In genomic region chr2:146217227-146217980, GRCm38 (mm10) we compare ENCODE assay signal across 9 mouse cellular contexts. TPM values are rescaled to one million over a fixed set of nuclear protein-coding genes. Genes with fewer than 3 reads are reported as not detected.
DNase-seq lines count a peak whose midpoint lies in the region; ATAC-seq and TF ChIP-seq lines count a peak whose summit lies in the region.
"Had no signal": no experiment of that assay in that cellular context is flagged by ENCODE, and none has a peak within 500 bp of the region (broad histone marks: within the 10 kb centered on the region; RNA-seq: fewer than 3 reads in every experiment).

No protein-coding gene starts in this region.

- intact Hi-C loops in heart, postnatal 25 days (cut with DNase I): loop anchor here (10.0 kb wide), 1 partner anchor 197 kb away; no protein-coding TSS in a partner anchor

- peak; percentile 16 to 17 for DNase-seq in heart, adult 18-20 months
- no peak for DNase-seq in heart, postnatal 25 days (ENCODE audit: low spot score)
- DNase-seq in CH12.LX (ENCODE audit: extremely low read depth): peak; percentile 41
- DNase-seq in forebrain, embryonic 14.5 days (ENCODE audit: low spot score): peak; percentile 86
- peak; percentile 14 to 68 for DNase-seq in lung, postnatal 4 days
- DNase-seq in cerebellum, adult 18-20 months: no peak

- no peak overlapping the region for H3K27ac ChIP-seq in CH12.LX (ENCODE audit: insufficient read depth, low read depth)
- H3K27ac ChIP-seq in forebrain, embryonic 14.5 days (ENCODE audit: low read depth, low read length): peak overlapping the region; percentile 83
- H3K27ac ChIP-seq: liver, embryonic 14.5 days had no signal

- peaks cover 28% of the 10 kb centered on the region for H3K9me3 ChIP-seq in CH12.LX (replicated peaks; ENCODE audit: low read length)
- H3K9me3 ChIP-seq in forebrain, embryonic 14.5 days (replicated peaks; ENCODE audit: control insufficient read depth, low read length): no peaks in the 10 kb centered on the region

- WGBS in forebrain, embryonic 14.5 days: under 1% methylated on average over 16 of the region's 16 CpGs

- TF ChIP-seq EP300 in CH12.LX (IDR thresholded peaks at IDR 0.05; ENCODE audit: low read length): no peak

- no peaks in the 10 kb centered on the region for H3K79me2 ChIP-seq in CH12.LX (replicated peaks; ENCODE audit: control insufficient read depth, extremely low read depth, insufficient read depth, poor library complexity, severe bottlenecking)

- TF ChIP-seq POLR2A in CH12.LX (IDR thresholded peaks at IDR 0.05; ENCODE audit: low read depth, low read length): no peak

- in situ Hi-C loops in CH12.LX (cut with MboI; ENCODE audit: low pct_ligation_motif_present, low pct_unique_long_range_greater_than_20kb, low sequenced_read_pairs): no loop called here

- 0 out of 2 replicates have a peak overlapping the region, but pooled peaks have one; percentile 1 for H3K4me2 ChIP-seq in CH12.LX (ENCODE audit: insufficient read depth, low read depth, poor library complexity, severe bottlenecking)
- H3K4me2 ChIP-seq in forebrain, embryonic 14.5 days (ENCODE audit: low read length): peak overlapping the region; percentile 45

- dilution Hi-C loops in CH12.LX (cut with MboI; ENCODE audit: extremely low pct_ligation_motif_present, extremely low pct_unique_long_range_greater_than_20kb, low sequenced_read_pairs): no loop called here

- H3K9ac ChIP-seq in CH12.LX (ENCODE audit: insufficient read depth, low read depth): no peak overlapping the region
- peak overlapping the region; percentile 59; the same call in 1 of the 2 replicates for H3K9ac ChIP-seq in forebrain, embryonic 14.5 days (ENCODE audit: low read length)
- H3K9ac ChIP-seq: liver, embryonic 14.5 days had no signal

- no peaks in the 10 kb centered on the region for H3K27me3 ChIP-seq in CH12.LX (replicated peaks)
- H3K27me3 ChIP-seq in forebrain, embryonic 14.5 days (replicated peaks; ENCODE audit: control insufficient read depth, insufficient read depth, low read length): peaks cover 4% of the 10 kb centered on the region; the same call in 1 of the 2 replicates

- peak overlapping the region in 1 of 3 experiments; percentile 35 for H3K4me3 ChIP-seq in CH12.LX (replicated peaks in 1 of 3; ENCODE audit: low read depth in 2 of 3, low read length in 2 of 3, poor library complexity in 1 of 3)
- peak overlapping the region; percentile 21; the same call in 1 of the 2 replicates for H3K4me3 ChIP-seq in forebrain, embryonic 14.5 days (ENCODE audit: low read depth, low read length)

- H3K4me1 ChIP-seq in CH12.LX (ENCODE audit: control insufficient read depth in 1 of 2, insufficient read depth in 2 of 2): peaks cover 4 to 37% of the 10 kb centered on the region in 2 experiments; a peak in 3 of 4 replicates
- peaks cover 46% of the 10 kb centered on the region for H3K4me1 ChIP-seq in forebrain, embryonic 14.5 days (ENCODE audit: control insufficient read depth, insufficient read depth, low read length)

- ATAC-seq in forebrain, embryonic 14.5 days: peak; percentile 22
- no peak for ATAC-seq in CD4-positive, CD25-positive, alpha-beta regulatory T cell, adult 4 months
- no peak for ATAC-seq in activated CD4-positive, CD25-positive, alpha-beta regulatory T cell, adult 4 months

- TF ChIP-seq RAD21 in CH12.LX (IDR thresholded peaks at IDR 0.05; ENCODE audit: low read depth, low read length): no peak

- H3K36me3 ChIP-seq in CH12.LX (replicated peaks in 1 of 2; ENCODE audit: control insufficient read depth in 1 of 2, insufficient read depth in 1 of 2, low read length in 1 of 2): no peaks in the 10 kb centered on the region
- H3K36me3 ChIP-seq in forebrain, embryonic 14.5 days (ENCODE audit: control insufficient read depth, insufficient read depth, low read length): no peaks in the 10 kb centered on the region

- TF ChIP-seq CTCF in CH12.LX (conservative IDR thresholded peaks at IDR 0.05 in 1 of 2, IDR thresholded peaks at IDR 0.05 in 1 of 2; ENCODE audit: low read depth in 2 of 2, low read length in 2 of 2): no peak

TF ChIP-seq in CH12.LX, 34 proteins besides CTCF, POLR2A, EP300 and RAD21:
- TF ChIP-seq KAT2A (IDR thresholded peaks at IDR 0.05; ENCODE audit: insufficient replicate concordance, low read length) (no peak), ELF1 (IDR thresholded peaks at IDR 0.05; ENCODE audit: low read depth, low read length) (no peak), MAZ (IDR thresholded peaks at IDR 0.05; ENCODE audit: low read depth, low read length) (no peak)
TF ChIP-seq in CH12.LX: peak in this region for 0.

RNA-seq across cellular contexts. Expression of gene Insm1, which starts 4.3 kb away (rescaled TPM):
- under 1 TPM in 1 of 2 experiments, not detected in 1; 0.15 TPM for total RNA-seq in heart, adult 18-20 months (2021)
- total RNA-seq in heart, postnatal 25 days (2021): not detected
- total RNA-seq in CH12.LX (2012; rRNA removed) (not detected in 2 replicates), CH12.LX (2014; rRNA removed) (not detected in 2 replicates)
- not detected in 2 replicates for polyA plus RNA-seq in CH12.LX (2012; ENCODE audit: insufficient read length, low read depth)
- polyA plus RNA-seq in forebrain, embryonic 14.5 days (2014; fragmentation: Nextera tagmentation; extraction: Ambion mirVana): 12.6 and 14.7 TPM in 2 replicates
- not detected for polyA plus RNA-seq in CD4-positive, CD25-positive, alpha-beta regulatory T cell, adult 4 months (2017; shearing (Covaris generic))
- not detected for polyA plus RNA-seq in activated CD4-positive, CD25-positive, alpha-beta regulatory T cell, adult 4 months (2017; shearing (Covaris generic))

Comparison
In these comparisons a context has a peak if more than half of its experiments do, and no peak if none do; other contexts are left out.
1. DNase-seq: peak in heart, adult 18-20 months (2 of 2), CH12.LX (single experiment), forebrain, embryonic 14.5 days (single experiment) and lung, postnatal 4 days (2 of 2); none in heart, postnatal 25 days (single experiment) and cerebellum, adult 18-20 months (0 of 2).
2. RNA of gene Insm1, which starts 4.3 kb away (polyA plus RNA-seq): 12.6 to 14.7 TPM in forebrain, embryonic 14.5 days; not detected in CH12.LX, not detected in CD4-positive, CD25-positive, alpha-beta regulatory T cell, adult 4 months and not detected in activated CD4-positive, CD25-positive, alpha-beta regulatory T cell, adult 4 months; every median in the first group is over 10 times any median in the second.